In genomic region chr4:133440377-133440795, GRCm38 (mm10) we compare ENCODE assay signal across 8 mouse cellular contexts. TPM values are rescaled to one million over a fixed set of nuclear protein-coding genes. Genes with fewer than 3 reads are reported as not detected.
A peak's percentile ranks its signal among the peaks of the same experiment; 100 is the strongest.
DNase-seq lines count a peak whose midpoint lies in the region; ATAC-seq lines count a peak whose summit lies in the region.

No protein-coding gene starts in this region.

- DNase-seq in neural tube, embryonic 11.5 days (ENCODE audit: low spot score): peak; percentile 63
- DNase-seq in neural tube, embryonic 10.5 days (ENCODE audit: extremely low spot score, low spot score): no peak
- DNase-seq in skeletal muscle tissue, adult 2 months (ENCODE audit: low read depth, low spot score): peak; percentile 18
- no peak for DNase-seq in adrenal gland, postnatal 36 days
- DNase-seq in adrenal gland, postnatal 14 days: no peak
- no peak for DNase-seq in kidney, adult 11 months

- peak overlapping the region; percentile 37 for H3K9ac ChIP-seq in neural tube, embryonic 11.5 days (ENCODE audit: low read length)
- peak overlapping the region; percentile 40; the same call in 1 of the 2 replicates for H3K9ac ChIP-seq in forebrain, embryonic 12.5 days
- H3K9ac ChIP-seq in limb, embryonic 12.5 days (replicated peaks): no peak overlapping the region

- H3K36me3 ChIP-seq in neural tube, embryonic 11.5 days (ENCODE audit: control insufficient read depth, insufficient read depth, low read length): no peaks in the 10 kb centered on the region
- H3K36me3 ChIP-seq in forebrain, embryonic 12.5 days (replicated peaks): no peaks in the 10 kb centered on the region
- H3K36me3 ChIP-seq in limb, embryonic 12.5 days: no peaks in the 10 kb centered on the region

- 6% methylated on average over 6 of the region's 6 CpGs for WGBS in neural tube, embryonic 11.5 days
- 7% methylated on average over 6 of the region's 6 CpGs for WGBS in forebrain, embryonic 12.5 days
- WGBS in limb, embryonic 12.5 days: 2% methylated on average over 6 of the region's 6 CpGs

- H3K4me3 ChIP-seq in neural tube, embryonic 11.5 days (ENCODE audit: low read depth, low read length): 0 out of 2 replicates have a peak overlapping the region, but pooled peaks have one; percentile 15
- peak overlapping the region; percentile 20 for H3K4me3 ChIP-seq in forebrain, embryonic 12.5 days (replicated peaks)
- peak overlapping the region; percentile 19; the same call in 1 of the 2 replicates for H3K4me3 ChIP-seq in limb, embryonic 12.5 days (replicated peaks)

- peaks cover 7% of the 10 kb centered on the region for H3K4me1 ChIP-seq in neural tube, embryonic 11.5 days (ENCODE audit: control insufficient read depth, insufficient read depth, low read length)
- peaks cover 37% of the 10 kb centered on the region for H3K4me1 ChIP-seq in forebrain, embryonic 12.5 days
- H3K4me1 ChIP-seq in limb, embryonic 12.5 days (replicated peaks): peaks cover 48% of the 10 kb centered on the region

- ATAC-seq in neural tube, embryonic 11.5 days (ENCODE audit: insufficient read depth, low FRiP score, low TSS enrichment): peak; percentile 61; the same call in 1 of the 2 replicates
- peak; percentile 84 for ATAC-seq in forebrain, embryonic 12.5 days (ENCODE audit: low FRiP score)
- peak; percentile 45; the same call in 1 of the 2 replicates for ATAC-seq in limb, embryonic 12.5 days (ENCODE audit: insufficient number of reproducible peaks, insufficient read depth, low FRiP score, low TSS enrichment, low read depth)

- H3K4me2 ChIP-seq in neural tube, embryonic 11.5 days (ENCODE audit: low read depth): peak overlapping the region; percentile 52
- H3K4me2 ChIP-seq in forebrain, embryonic 12.5 days: peak overlapping the region; percentile 49
- peak overlapping the region; percentile 55 for H3K4me2 ChIP-seq in limb, embryonic 12.5 days

- no peaks in the 10 kb centered on the region for H3K27me3 ChIP-seq in neural tube, embryonic 11.5 days (ENCODE audit: control insufficient read depth, insufficient read depth, low read length)
- no peaks in the 10 kb centered on the region for H3K27me3 ChIP-seq in forebrain, embryonic 12.5 days
- H3K27me3 ChIP-seq in limb, embryonic 12.5 days: no peaks in the 10 kb centered on the region

- no peaks in the 10 kb centered on the region for H3K9me3 ChIP-seq in neural tube, embryonic 11.5 days (ENCODE audit: control insufficient read depth, low read length)
- no peaks in the 10 kb centered on the region for H3K9me3 ChIP-seq in forebrain, embryonic 12.5 days
- no peaks in the 10 kb centered on the region for H3K9me3 ChIP-seq in limb, embryonic 12.5 days

- peak overlapping the region; percentile 85 for H3K27ac ChIP-seq in neural tube, embryonic 11.5 days (ENCODE audit: low read depth, low read length)
- H3K27ac ChIP-seq in forebrain, embryonic 12.5 days: peak overlapping the region; percentile 92
- H3K27ac ChIP-seq in limb, embryonic 12.5 days: peak overlapping the region; percentile 87

RNA-seq across cellular contexts. Expression of gene Tent5b, which starts 39.5 kb away (rescaled TPM):
- polyA plus RNA-seq in neural tube, embryonic 11.5 days (2014; fragmentation: Nextera tagmentation; extraction: Ambion mirVana): 0.20 and 0.38 TPM in 2 replicates
- 0.24 and 0.50 TPM in 2 replicates for polyA plus RNA-seq in forebrain, embryonic 12.5 days (2016; fragmentation: Nextera tagmentation; extraction: Ambion mirVana)
- polyA plus RNA-seq in limb, embryonic 12.5 days (2016; fragmentation: Nextera tagmentation; extraction: Ambion mirVana): 1.2 TPM in 2 replicates
- total RNA-seq in adrenal gland, postnatal 36 days (2021): 1 to 10 TPM; 1.0 to 3.5 TPM
- 0.67 and 2.0 TPM in 2 replicates for total RNA-seq in adrenal gland, postnatal 14 days (2021)

RNA-seq across cellular contexts. Expression of gene Trnp1, which starts 58.0 kb away (rescaled TPM):
- polyA plus RNA-seq in neural tube, embryonic 11.5 days (2014; fragmentation: Nextera tagmentation; extraction: Ambion mirVana): 2.0 and 2.7 TPM in 2 replicates
- polyA plus RNA-seq in forebrain, embryonic 12.5 days (2016; fragmentation: Nextera tagmentation; extraction: Ambion mirVana): 0.97 and 2.2 TPM in 2 replicates
- polyA plus RNA-seq in limb, embryonic 12.5 days (2016; fragmentation: Nextera tagmentation; extraction: Ambion mirVana): 2.0 and 3.7 TPM in 2 replicates
- total RNA-seq in adrenal gland, postnatal 36 days (2021): 1 to 10 TPM; 3.4 to 4.6 TPM
- total RNA-seq in adrenal gland, postnatal 14 days (2021): 4.0 and 8.6 TPM in 2 replicates

Comparison
In these comparisons a context has a peak if more than half of its experiments do, and no peak if none do; other contexts are left out.
1. DNase-seq: peak in neural tube, embryonic 11.5 days (single experiment) and skeletal muscle tissue, adult 2 months (single experiment); none in neural tube, embryonic 10.5 days (single experiment), adrenal gland, postnatal 36 days (0 of 2), adrenal gland, postnatal 14 days (single experiment) and kidney, adult 11 months (single experiment).
2. Peak in every context shown above with its lines, with median percentiles within 50 percentile points of each other: ATAC-seq, H3K27ac ChIP-seq, H3K4me2 ChIP-seq and H3K4me3 ChIP-seq.